Mouse (Mus musculus) heart, embryonic 14.5 days (tissue): ENCODE results near the gene Batf. TPM values are rescaled to one million over a fixed set of nuclear protein-coding genes. Genes with fewer than 3 reads are reported as not detected.

Source experiments
- microRNA-seq: library from miRNA; unstranded; fragments of <30 nt; microRNA quantifications from one replicate; pipeline ENCODE4, GENCODE M21; 2016
- polyA plus RNA-seq: library from polyadenylated mRNA; unstranded; fragments of >200 nt; fragmentation: Nextera tagmentation; extraction: Ambion mirVana; gene quantifications from 2 replicates; pipeline ENCODE4 v1.2.1, GENCODE M21; 2014

The Batf gene
- polyA plus RNA-seq, 1 experiment from 2014 or later, result 4.5 TPM

Small RNA genes within 50 kb of the gene (microRNA-seq; reads per million reads assigned to microRNA genes)
- not detected for gene Gm47285

Other genes starting within 250 kb of the Batf start
- 3.8 and 4.0 TPM in 2 replicates for gene Fos, start 212.8 kb upstream of the Batf start, polyA plus RNA-seq
- 0.58 and 0.61 TPM in 2 replicates for gene Jdp2, start 87.6 kb upstream of the Batf start, polyA plus RNA-seq
- 7.8 TPM in 2 replicates for gene Flvcr2, start 59.9 kb downstream of the Batf start, polyA plus RNA-seq
- gene Erg28, start 137.9 kb downstream of the Batf start, polyA plus RNA-seq, result 58.1 and 59.3 TPM in 2 replicates
- gene Ttll5, start 138.0 kb downstream of the Batf start, polyA plus RNA-seq, result 17.1 and 18.5 TPM in 2 replicates